Mouse (Mus musculus) intestine, embryonic 14.5 days (tissue): ENCODE measurements at regions not wholly inside any gene's neighbourhood (a gene's known extent, or its start where the extent isn't known, plus 50 kb on each side); places are given as distances from the start of the nearest gene placed in this dataset.

ENCODE experiments used
- ATAC-seq: fragments of 200-750 bp; cut with Nextera tagmentation; replicated peaks from 2 replicates; pipeline ENCODE4 v1.8.0; 2017; ENCODE audit warnings: low read depth, moderate number of reproducible peaks, moderate TSS enrichment, moderate library complexity; ENCODE audit not compliant: low FRiP score, low TSS enrichment
- DNase-seq: peaks from one replicate; pipeline ENCODE4 v3.0.0-alpha.2; 2018; ENCODE audit warnings: low spot score
- H3K27ac ChIP-seq: fragments of 300-500 bp; sonication (generic); 2 replicates; pipeline ENCODE4 v1.5.1; 2014; ENCODE audit warnings: low read depth, mild to moderate bottlenecking, control low read depth
- H3K27me3 ChIP-seq: fragments of 300-500 bp; sonication (generic); replicated peaks from 2 replicates; pipeline ENCODE4 v1.6.1; 2014; ENCODE audit warnings: low read length, control low read depth; ENCODE audit not compliant: control insufficient read depth, insufficient read depth
- H3K36me3 ChIP-seq: fragments of 300-500 bp; sonication (generic); 2 replicates; pipeline ENCODE4 v1.6.1; 2014; ENCODE audit warnings: low read length, control low read depth; ENCODE audit not compliant: control insufficient read depth, insufficient read depth
- H3K4me1 ChIP-seq: fragments of 300-500 bp; sonication (generic); replicated peaks from 2 replicates; pipeline ENCODE4 v1.6.1; 2014; ENCODE audit warnings: low read length, control low read depth, mixed read lengths; ENCODE audit not compliant: control insufficient read depth, insufficient read depth
- H3K4me2 ChIP-seq: fragments of 300-500 bp; sonication (generic); 2 replicates; pipeline ENCODE4 v1.6.1; 2014; ENCODE audit warnings: low read length
- H3K4me3 ChIP-seq: fragments of 300-500 bp; sonication (generic); 2 replicates; pipeline ENCODE4 v1.5.1; 2014; ENCODE audit warnings: low read depth, low read length, control low read depth, mixed read lengths
- H3K9ac ChIP-seq: fragments of 300-500 bp; sonication (generic); 2 replicates; pipeline ENCODE4 v1.6.1; 2014; ENCODE audit warnings: mild to moderate bottlenecking, low read length
- H3K9me3 ChIP-seq: fragments of 300-500 bp; sonication (generic); 2 replicates; pipeline ENCODE4 v1.6.1; 2016; ENCODE audit warnings: low read length, control low read depth; ENCODE audit not compliant: control insufficient read depth
- WGBS: fragments of 180-500 bp; shearing (Covaris S2); extraction: QIAGEN DNeasy Blood & Tissue Kit; methylation state at CpG from one replicate; pipeline ENCODE4 v1.1.7; 2014; 5-methylcytosine and 5-hydroxymethylcytosine counted together

DNA sequence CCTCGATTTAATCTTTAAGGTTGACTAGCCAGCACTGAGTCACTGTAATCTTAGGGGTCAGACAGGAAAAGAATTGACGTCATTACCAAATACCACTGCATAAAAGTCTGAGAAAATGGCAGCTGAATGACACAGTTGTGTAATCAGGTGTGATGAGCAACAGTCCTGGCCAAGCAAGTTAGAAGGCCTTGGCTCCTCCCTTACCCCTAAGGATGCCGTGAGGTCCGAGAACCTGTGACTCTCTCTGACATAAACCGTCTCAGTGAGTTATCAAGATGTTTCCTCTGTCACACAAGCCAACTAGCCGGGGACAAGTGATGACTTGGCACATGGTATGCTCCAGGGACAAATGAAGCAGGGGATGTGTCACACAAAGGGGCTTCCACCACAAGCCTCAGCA, 101.5 kb upstream of the Gm37988 start:
- Histone ChIP-seq H3K4me3 (no peak overlapping the region), H3K27me3 (no peaks in the 10 kb centered on the region), H3K36me3 (no peaks in the 10 kb centered on the region), H3K4me2 (no peak overlapping the region), H3K27ac (no peak overlapping the region), H3K9ac (no peak overlapping the region), H3K4me1 (no peaks in the 10 kb centered on the region), H3K9me3 (no peaks in the 10 kb centered on the region)
- 75% methylated on average over 6 of the region's 6 CpGs for WGBS
- DNase-seq (no peak), ATAC-seq (no peak)

DNA sequence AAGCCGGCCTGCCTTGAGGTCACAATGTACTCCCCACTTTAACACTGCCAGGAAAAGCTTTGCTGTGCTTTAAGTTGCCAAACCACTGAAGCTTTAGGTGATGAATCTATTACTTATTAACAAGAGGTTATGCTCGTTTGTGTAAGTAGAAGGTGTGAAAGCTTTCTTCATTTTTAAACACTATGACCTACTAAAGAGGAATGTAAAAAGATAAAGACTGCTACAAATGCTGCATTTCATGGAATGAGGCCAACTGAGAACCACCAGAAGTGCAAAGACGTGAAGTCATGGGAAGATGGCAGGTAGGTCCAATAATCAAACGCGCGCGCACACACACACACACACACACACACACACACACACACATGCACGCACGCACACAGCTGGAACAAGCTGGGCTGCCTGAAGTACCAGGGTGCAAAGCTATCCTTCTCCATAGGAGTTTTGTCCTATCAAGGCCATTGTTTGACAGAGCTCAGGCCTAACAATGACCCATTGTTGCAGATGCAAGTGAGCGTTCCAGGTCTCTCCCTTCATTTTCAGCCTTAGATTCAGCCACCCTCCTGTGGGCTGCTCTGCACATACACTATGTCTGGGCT, 85.3 kb upstream of the Gm37988 start:
- Histone ChIP-seq H3K4me2 (no peak overlapping the region), H3K27me3 (no peaks in the 10 kb centered on the region), H3K9ac (no peak overlapping the region), H3K27ac (no peak overlapping the region), H3K36me3 (no peaks in the 10 kb centered on the region), H3K4me3 (no peak overlapping the region), H3K9me3 (no peaks in the 10 kb centered on the region), H3K4me1 (no peaks in the 10 kb centered on the region)
- no peak for ATAC-seq
- DNase-seq = no peak
- 84% methylated on average over 10 of the region's 10 CpGs for WGBS
